Mouse (Mus musculus) embryo, embryonic 9.5 days (tissue): Measurements from ENCODE around the gene Nr2e3.
"Not testable (repeated sequence)": the region's sequence is repeated elsewhere in the genome, so short reads cannot be mapped to it uniquely, and the experiment has no call there.

Experiments used
- DNase-seq: peaks from one replicate; pipeline ENCODE4 v3.0.0-alpha.2; 2017; ENCODE audit errors: extremely low spot score

Nr2e3 gene

GRCm38 (mm10) chr9:59949981-59950380 lies 10.5 kb downstream of the Nr2e3 start:
- no peak for DNase-seq

GRCm38 (mm10) chr9:59949511-59949910 lies 10.9 kb downstream of the Nr2e3 start:
- DNase-seq = no peak

GRCm38 (mm10) chr9:59948691-59949250 lies 11.7 kb downstream of the Nr2e3 start:
- no peak for DNase-seq

- no peak for DNase-seq
Observed at GRCm38 (mm10) chr9:59948226-59948625, 12.2 kb downstream of the Nr2e3 start.

- no peak for DNase-seq
Observed at GRCm38 (mm10) chr9:59947271-59947670, 13.2 kb downstream of the Nr2e3 start.

- no peak for DNase-seq
Observed at GRCm38 (mm10) chr9:59945241-59945640, 15.2 kb downstream of the Nr2e3 start.

- no peak for DNase-seq
Observed at GRCm38 (mm10) chr9:59943826-59944225, 16.6 kb downstream of the Nr2e3 start.

GRCm38 (mm10) chr9:59942501-59943085 lies 17.9 kb downstream of the Nr2e3 start:
- DNase-seq = no peak

- no peak for DNase-seq
Observed at GRCm38 (mm10) chr9:59941885-59942350, 18.5 kb downstream of the Nr2e3 start.

GRCm38 (mm10) chr9:59940913-59941884 lies 19.3 kb downstream of the Nr2e3 start:
- DNase-seq = no peak

GRCm38 (mm10) chr9:59939691-59940090 lies 20.8 kb downstream of the Nr2e3 start:
- no peak for DNase-seq

- DNase-seq = no peak
Observed at GRCm38 (mm10) chr9:59938529-59938928, 21.9 kb downstream of the Nr2e3 start.

GRCm38 (mm10) chr9:59935866-59936265 lies 24.6 kb downstream of the Nr2e3 start:
- not testable (repeated sequence) for DNase-seq

GRCm38 (mm10) chr9:59930248-59930647 lies 30.2 kb downstream of the Nr2e3 start:
- no peak for DNase-seq

GRCm38 (mm10) chr9:59914761-59915160 lies 45.7 kb downstream of the Nr2e3 start:
- DNase-seq = no peak

GRCm38 (mm10) chr9:59903382-59903781 lies 57.1 kb downstream of the Nr2e3 start:
- DNase-seq = no peak
